Mouse (Mus musculus): ENCODE measurements around the gene Hba-a2.
"Not testable (repeated sequence)": the region's sequence is repeated elsewhere in the genome, so short reads cannot be mapped to it uniquely, and the experiment has no call there.

Gene Hba-a2

GRCm38 (mm10) chr11:32296203-32296602 lies at the start of gene Hba-a2:
TSS of gene Hba-a2 (plus strand) at chr11:32296489.
- not testable (repeated sequence) for DNase-seq (ENCODE audit: low spot score)

GRCm38 (mm10) chr11:32247068-32247467 lies 49.2 kb upstream of the Hba-a2 start:
- DNase-seq (ENCODE audit: low spot score), result no peak

- no peak for DNase-seq (ENCODE audit: low spot score)
Measured at GRCm38 (mm10) chr11:32248350-32248749, 47.9 kb upstream of the Hba-a2 start.

GRCm38 (mm10) chr11:32250880-32251763 lies 45.2 kb upstream of the Hba-a2 start:
- no peak for DNase-seq (ENCODE audit: low spot score)

- DNase-seq (ENCODE audit: low spot score), result no peak
Measured at GRCm38 (mm10) chr11:32253121-32253520, 43.2 kb upstream of the Hba-a2 start.

GRCm38 (mm10) chr11:32256146-32256545 lies 40.1 kb upstream of the Hba-a2 start:
- no peak for DNase-seq (ENCODE audit: low spot score)

GRCm38 (mm10) chr11:32256566-32256965 lies 39.7 kb upstream of the Hba-a2 start:
- DNase-seq (ENCODE audit: low spot score), result no peak

- peak; percentile 63 for DNase-seq (ENCODE audit: low spot score)
Measured at GRCm38 (mm10) chr11:32262674-32263415, 33.4 kb upstream of the Hba-a2 start.

GRCm38 (mm10) chr11:32265117-32265738 lies 31.1 kb upstream of the Hba-a2 start:
- DNase-seq (ENCODE audit: low spot score), result no peak

- DNase-seq (ENCODE audit: low spot score), result no peak
Measured at GRCm38 (mm10) chr11:32266194-32266593, 30.1 kb upstream of the Hba-a2 start.

GRCm38 (mm10) chr11:32266776-32267175 lies 29.5 kb upstream of the Hba-a2 start:
- peak; percentile 25 for DNase-seq (ENCODE audit: low spot score)

- peak; percentile 95 for DNase-seq (ENCODE audit: low spot score)
Measured at GRCm38 (mm10) chr11:32267188-32267884, 29.0 kb upstream of the Hba-a2 start, which contains the start of gene Nprl3. TSS of gene Nprl3 (minus strand) at chr11:32267707.

GRCm38 (mm10) chr11:32267964-32268363 lies 28.3 kb upstream of the Hba-a2 start:
- DNase-seq (ENCODE audit: low spot score), result peak; percentile 18

- no peak for DNase-seq (ENCODE audit: low spot score)
Measured at GRCm38 (mm10) chr11:32268952-32269351, 27.3 kb upstream of the Hba-a2 start.

GRCm38 (mm10) chr11:32271178-32271577 lies 25.1 kb upstream of the Hba-a2 start:
- no peak for DNase-seq (ENCODE audit: low spot score)

GRCm38 (mm10) chr11:32276347-32276746 lies 19.9 kb upstream of the Hba-a2 start, which contains the start of gene Hba-x:
TSS of gene Hba-x (plus strand) at chr11:32276400.
- DNase-seq (ENCODE audit: low spot score), result no peak

- DNase-seq (ENCODE audit: low spot score), result no peak
Measured at GRCm38 (mm10) chr11:32277736-32278457, 18.4 kb upstream of the Hba-a2 start.

GRCm38 (mm10) chr11:32278458-32278957 lies 17.8 kb upstream of the Hba-a2 start:
- DNase-seq (ENCODE audit: low spot score), result no peak

- DNase-seq (ENCODE audit: low spot score), result no peak
Measured at GRCm38 (mm10) chr11:32280646-32281045, 15.6 kb upstream of the Hba-a2 start.

GRCm38 (mm10) chr11:32281416-32282144 lies 14.7 kb upstream of the Hba-a2 start:
- no peak for DNase-seq (ENCODE audit: low spot score)
